Mouse (Mus musculus) limb, embryonic 10.5 days (tissue): ENCODE data around the gene Dstyk. TPM values are rescaled to one million over a fixed set of nuclear protein-coding genes. Genes with fewer than 3 reads are reported as not detected.

Experiments used
- DNase-seq: peaks from one replicate; pipeline ENCODE4 v3.0.0-alpha.2; 2017; ENCODE audit warnings: low spot score
- H3K27ac ChIP-seq: fragments of 300-500 bp; sonication (generic); 2 replicates; pipeline ENCODE4 v1.5.1; 2016; ENCODE audit warnings: mild to moderate bottlenecking
- H3K27me3 ChIP-seq: fragments of 300-500 bp; sonication (generic); 2 replicates; pipeline ENCODE4 v1.6.1; 2016; ENCODE audit warnings: low read depth, mild to moderate bottlenecking; ENCODE audit not compliant: poor library complexity, severe bottlenecking
- H3K36me3 ChIP-seq: fragments of 300-500 bp; sonication (generic); 2 replicates; pipeline ENCODE4 v1.6.1; 2016; ENCODE audit warnings: mild to moderate bottlenecking, moderate library complexity
- H3K4me1 ChIP-seq: fragments of 300-500 bp; sonication (generic); 2 replicates; pipeline ENCODE4 v1.6.1; 2016
- H3K4me3 ChIP-seq: fragments of 300-500 bp; sonication (generic); 2 replicates; pipeline ENCODE4 v1.5.1; 2016; ENCODE audit warnings: mild to moderate bottlenecking, moderate library complexity
- H3K9me3 ChIP-seq: fragments of 300-500 bp; sonication (generic); replicated peaks from 2 replicates; pipeline ENCODE4 v1.6.1; 2016; ENCODE audit warnings: mild to moderate bottlenecking
- WGBS: fragments of 180-500 bp; shearing (Covaris S2); methylation state at CpG from one replicate; pipeline ENCODE4 v1.1.7; 2016; 5-methylcytosine and 5-hydroxymethylcytosine counted together
- polyA plus RNA-seq: library from polyadenylated mRNA; unstranded; fragments of >200 nt; fragmentation: Nextera tagmentation; extraction: Ambion mirVana; gene quantifications from 2 replicates; pipeline ENCODE4 v1.2.1, GENCODE M21; 2016

Gene Dstyk
- polyA plus RNA-seq, 1 experiment from 2014 or later, result 15.9 TPM

DNA sequence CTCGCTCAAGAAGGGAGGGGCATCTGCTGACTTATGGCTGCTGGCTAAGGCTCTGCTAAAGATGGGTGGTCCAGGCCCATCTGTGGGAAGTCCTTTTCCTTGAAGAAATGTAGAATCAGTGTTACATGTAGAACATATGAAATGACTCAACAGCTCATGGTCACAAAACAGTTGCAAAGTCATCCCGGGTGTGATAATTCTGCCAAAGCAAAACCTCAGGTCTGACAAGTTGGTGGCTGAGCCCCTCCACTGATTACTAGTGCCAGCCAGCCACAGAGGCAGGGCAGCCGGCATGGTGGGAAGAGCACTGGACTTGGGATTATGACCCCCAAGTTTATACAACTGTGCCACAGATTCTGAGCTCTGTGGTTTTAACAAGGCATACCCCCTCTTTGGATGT, 39.5 kb upstream of the Dstyk start:
- 90% methylated on average over 3 of the region's 3 CpGs for WGBS

DNA sequence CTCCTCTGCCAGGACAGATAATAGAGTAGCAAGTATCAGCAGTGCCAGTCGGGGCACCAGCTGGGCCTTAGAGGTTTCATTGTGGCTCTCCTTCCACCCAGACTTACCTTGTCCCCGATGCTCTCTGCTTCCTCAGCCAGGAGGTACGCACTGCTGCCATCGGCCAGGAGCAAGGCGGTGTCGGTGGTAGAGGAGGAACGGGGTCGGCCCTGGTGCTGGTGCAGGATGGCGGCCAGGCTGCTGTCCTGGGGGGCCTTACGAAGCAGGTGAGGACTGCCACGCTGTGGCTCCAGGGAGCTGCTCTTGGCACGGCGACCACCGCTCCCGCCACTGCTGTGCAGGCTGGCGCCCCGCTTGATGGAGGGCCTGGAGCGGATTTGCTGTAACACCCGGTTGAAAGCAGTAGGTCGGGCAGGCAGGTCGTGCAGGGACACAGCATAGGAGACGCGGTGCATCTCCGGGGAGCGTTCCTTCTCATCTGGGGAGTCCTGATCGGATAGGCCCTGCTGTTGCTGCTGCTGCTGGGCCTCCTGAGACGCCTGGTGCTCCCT, 36.7 kb upstream of the Dstyk start:
- no peaks in the 10 kb centered on the region for H3K27me3 ChIP-seq
- 85% methylated on average over 27 of the region's 27 CpGs for WGBS
- no peaks in the 10 kb centered on the region for H3K9me3 ChIP-seq
- DNase-seq, result no peak
- H3K4me1 ChIP-seq, result peaks cover 38% of the 10 kb centered on the region
- no peak overlapping the region for H3K27ac ChIP-seq
- no peak overlapping the region for H3K4me3 ChIP-seq
- H3K36me3 ChIP-seq, result peaks cover 53% of the 10 kb centered on the region

More for the DNA sequence above, 39.5 kb upstream of the Dstyk start:
- DNase-seq, result no peak
- Histone ChIP-seq H3K4me3 (no peak overlapping the region), H3K4me1 (peaks cover 39% of the 10 kb centered on the region), H3K9me3 (no peaks in the 10 kb centered on the region), H3K27ac (no peak overlapping the region), H3K36me3 (peaks cover 78% of the 10 kb centered on the region), H3K27me3 (no peaks in the 10 kb centered on the region)

DNA sequence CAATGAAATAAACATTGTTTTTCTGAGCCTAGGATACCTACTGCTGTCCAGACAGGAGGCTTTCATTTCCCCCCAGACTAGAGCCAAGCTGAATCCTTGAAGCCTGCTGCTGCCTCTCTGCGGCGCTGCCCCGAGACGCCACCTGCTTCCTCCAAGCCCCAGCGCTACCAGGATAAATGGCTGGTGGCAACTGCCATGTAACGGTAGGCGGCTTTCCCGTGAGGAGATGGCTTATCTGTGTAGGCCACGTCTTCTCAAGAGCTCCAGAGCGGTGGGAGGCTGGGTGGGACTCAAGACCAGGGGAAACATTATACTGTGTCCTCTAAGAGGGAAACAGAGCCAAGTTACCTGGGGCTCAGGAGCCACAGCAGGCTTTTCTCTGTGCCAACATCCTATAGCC, 35.4 kb upstream of the Dstyk start:
- no peak overlapping the region for H3K4me3 ChIP-seq
- H3K36me3 ChIP-seq, result peaks cover 51% of the 10 kb centered on the region
- DNase-seq, result no peak
- H3K4me1 ChIP-seq, result peaks cover 40% of the 10 kb centered on the region
- no peak overlapping the region for H3K27ac ChIP-seq
- no peaks in the 10 kb centered on the region for H3K9me3 ChIP-seq
- 86% methylated on average over 10 of the region's 10 CpGs for WGBS
- no peaks in the 10 kb centered on the region for H3K27me3 ChIP-seq

DNA sequence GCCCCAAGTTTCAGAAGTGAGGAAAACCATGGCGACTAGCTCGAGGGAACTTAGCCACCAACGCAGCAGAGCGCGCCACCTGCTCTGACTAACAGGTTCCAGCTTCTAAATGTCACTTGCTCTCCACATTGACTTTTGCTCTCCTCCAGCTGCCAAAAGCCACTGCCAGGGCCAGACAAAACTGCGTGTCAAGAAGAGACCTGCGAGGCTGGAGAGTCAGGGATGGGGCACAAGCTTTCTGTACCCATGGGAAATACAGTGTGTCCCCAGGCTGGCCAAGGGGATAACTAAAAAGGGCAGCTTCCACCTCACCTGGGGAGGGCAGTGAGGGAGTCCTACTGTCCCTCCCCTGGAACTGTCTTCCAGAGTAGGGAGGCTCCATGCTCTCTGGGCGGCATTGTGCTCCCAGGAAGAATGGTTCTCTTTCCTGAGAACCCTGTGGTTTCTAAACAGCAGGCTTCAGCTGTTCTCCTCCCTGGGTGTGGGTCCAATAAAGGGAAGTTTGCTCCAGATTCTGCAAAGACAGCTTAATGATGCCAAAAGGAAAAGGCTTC, 33.3 kb upstream of the Dstyk start:
- Histone ChIP-seq H3K4me3 (no peak overlapping the region), H3K4me1 (peaks cover 45% of the 10 kb centered on the region), H3K27ac (no peak overlapping the region), H3K9me3 (no peaks in the 10 kb centered on the region), H3K27me3 (no peaks in the 10 kb centered on the region), H3K36me3 (peaks cover 33% of the 10 kb centered on the region)
- 94% methylated on average over 8 of the region's 8 CpGs for WGBS
- no peak for DNase-seq

DNA sequence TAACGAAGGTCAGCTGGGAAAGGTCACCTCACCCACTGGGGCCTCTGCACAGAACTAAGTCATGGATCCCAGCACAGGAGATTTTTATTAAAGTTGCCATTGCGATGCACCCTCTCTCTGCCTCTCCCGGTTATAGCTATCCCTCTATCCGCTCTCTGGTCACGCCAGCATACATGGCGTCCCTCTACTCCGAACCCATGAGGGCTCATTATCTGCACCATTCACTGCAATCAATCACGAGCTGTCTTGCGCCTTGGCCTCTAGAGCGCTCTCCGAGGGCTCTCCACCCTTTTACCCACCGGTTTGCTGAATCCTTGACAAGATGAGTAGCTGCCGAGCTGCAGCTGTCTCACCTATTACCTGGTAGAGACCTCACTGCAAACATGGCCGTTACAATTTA, 32.1 kb upstream of the Dstyk start:
- Histone ChIP-seq H3K4me3 (no peak overlapping the region), H3K36me3 (peaks cover 21% of the 10 kb centered on the region), H3K4me1 (peaks cover 57% of the 10 kb centered on the region), H3K27me3 (no peaks in the 10 kb centered on the region), H3K27ac (peak overlapping the region; percentile 50; the same call in 1 of the 2 replicates), H3K9me3 (no peaks in the 10 kb centered on the region)
- 43% methylated on average over 14 of the region's 14 CpGs for WGBS
- DNase-seq, result no peak

DNA sequence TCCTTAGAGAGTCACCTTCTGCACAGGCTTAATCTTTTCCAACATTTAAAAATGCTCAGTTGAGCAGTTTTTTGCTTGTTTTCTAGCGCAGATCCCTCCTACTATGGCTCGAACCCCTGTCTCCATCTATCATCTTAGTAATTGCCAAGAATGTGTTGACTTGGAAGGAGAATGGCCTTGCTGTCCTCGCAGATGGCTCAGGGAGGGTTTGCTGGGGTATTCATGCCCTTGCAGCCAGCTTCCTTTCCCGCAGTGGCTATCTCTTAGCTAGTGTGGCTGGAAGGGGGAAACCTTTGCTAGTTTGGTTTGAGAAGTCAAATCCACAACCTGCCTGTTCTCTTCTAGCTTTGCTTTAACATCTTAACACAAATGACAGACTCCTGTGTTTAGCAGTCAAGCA, 31.6 kb upstream of the Dstyk start:
- no peaks in the 10 kb centered on the region for H3K27me3 ChIP-seq
- WGBS, result 58% methylated on average over 4 of the region's 4 CpGs
- peaks cover 17% of the 10 kb centered on the region for H3K36me3 ChIP-seq
- H3K4me1 ChIP-seq, result peaks cover 61% of the 10 kb centered on the region
- H3K27ac ChIP-seq, result no peak overlapping the region
- H3K4me3 ChIP-seq, result no peak overlapping the region
- no peaks in the 10 kb centered on the region for H3K9me3 ChIP-seq
- DNase-seq, result no peak

DNA sequence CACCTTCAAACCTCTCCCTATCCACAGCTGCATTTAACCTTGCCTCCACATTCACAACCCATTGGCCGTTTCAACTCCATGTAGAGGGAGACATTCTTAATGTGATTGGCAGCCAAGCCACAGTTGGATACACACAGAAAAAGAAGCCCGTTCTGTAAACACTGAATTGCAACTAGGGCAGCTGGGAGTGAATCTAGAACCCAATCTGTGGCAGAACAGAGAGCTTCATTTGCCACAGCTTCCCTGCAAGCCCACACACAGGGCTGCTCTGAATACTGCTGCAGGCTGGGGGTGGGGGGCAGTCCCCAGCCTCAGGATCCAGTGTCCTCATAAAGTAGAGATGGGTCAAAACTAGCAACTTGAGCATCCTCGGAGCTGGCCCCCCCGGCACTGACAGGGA, 31.1 kb upstream of the Dstyk start:
- Histone ChIP-seq H3K27ac (no peak overlapping the region), H3K27me3 (no peaks in the 10 kb centered on the region), H3K9me3 (no peaks in the 10 kb centered on the region), H3K4me1 (peaks cover 66% of the 10 kb centered on the region), H3K4me3 (no peak overlapping the region), H3K36me3 (peaks cover 11% of the 10 kb centered on the region)
- no peak for DNase-seq
- 91% methylated on average over 4 of the region's 4 CpGs for WGBS

DNA sequence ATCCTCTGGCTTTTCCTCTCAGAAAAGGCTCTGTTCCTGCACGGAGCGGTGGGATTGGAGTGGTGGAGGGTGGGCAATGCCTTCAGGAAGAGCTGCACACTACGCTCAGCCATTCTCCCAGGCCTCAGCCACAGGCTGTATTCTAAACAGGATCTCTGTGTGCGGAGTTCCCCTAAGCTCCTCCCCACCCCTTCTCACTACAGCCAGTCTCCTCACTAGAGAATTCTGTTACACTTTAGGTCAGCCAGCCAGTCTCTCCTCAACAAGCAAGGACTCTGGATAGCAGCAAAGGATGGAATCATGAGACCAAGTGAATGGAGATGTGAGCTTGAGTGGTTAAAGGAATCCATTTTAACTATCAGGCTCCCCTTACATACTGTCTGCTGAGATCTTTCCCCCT, 29.4 kb upstream of the Dstyk start:
- H3K27me3 ChIP-seq, result no peaks in the 10 kb centered on the region
- H3K36me3 ChIP-seq, result peaks cover 4% of the 10 kb centered on the region
- H3K27ac ChIP-seq, result no peak overlapping the region; the same call in 1 of the 2 replicates
- DNase-seq, result no peak
- H3K4me3 ChIP-seq, result no peak overlapping the region
- H3K9me3 ChIP-seq, result no peaks in the 10 kb centered on the region
- peaks cover 75% of the 10 kb centered on the region for H3K4me1 ChIP-seq
- 46% methylated on average over 4 of the region's 4 CpGs for WGBS

DNA sequence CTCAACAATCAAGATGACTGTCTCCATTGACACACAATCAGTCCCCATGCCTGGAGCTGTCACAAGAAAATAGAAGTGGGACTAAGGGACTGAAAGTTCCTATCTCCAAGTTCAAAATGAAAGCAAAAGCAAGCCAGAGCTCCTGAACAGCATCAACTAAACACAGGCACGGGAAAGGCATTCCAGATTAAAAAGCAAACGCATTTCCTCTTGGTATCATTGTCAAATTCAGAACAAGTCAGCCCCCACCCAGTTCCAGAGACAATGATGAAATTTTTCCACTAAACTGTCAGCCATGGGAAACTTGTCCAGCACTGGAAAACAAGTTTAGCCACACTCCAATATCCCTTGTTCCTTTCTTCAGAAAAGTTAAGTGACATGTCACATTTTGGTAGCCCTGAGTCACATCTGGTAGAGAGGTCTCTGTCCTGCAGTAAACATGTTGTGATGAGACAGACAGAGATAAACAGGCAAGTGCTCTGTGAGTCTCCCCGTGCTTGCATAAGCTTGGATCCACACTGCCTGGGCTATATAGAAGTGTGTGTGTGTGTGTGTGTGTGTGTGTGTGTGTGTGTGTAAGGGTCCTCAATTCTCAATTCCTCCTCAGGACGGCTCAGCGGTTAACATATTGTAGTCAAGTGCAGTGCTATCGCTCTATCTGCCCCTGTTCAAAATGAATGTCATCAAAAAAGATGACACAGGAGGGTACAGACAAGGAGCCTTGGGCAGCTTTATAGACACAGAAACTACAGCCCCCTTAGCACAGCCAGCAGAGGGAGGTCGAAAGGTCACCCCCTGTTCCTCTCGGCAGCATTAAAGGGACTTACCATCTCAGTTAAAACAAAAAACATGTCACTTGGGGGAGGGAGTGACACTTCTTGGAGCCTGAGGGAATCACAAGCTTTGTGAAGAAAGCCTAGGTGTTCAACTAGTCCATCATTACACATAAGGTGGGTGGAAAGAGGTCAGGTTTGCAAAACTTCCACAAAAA, 28.2 kb upstream of the Dstyk start:
- no peaks in the 10 kb centered on the region for H3K27me3 ChIP-seq
- peaks cover 4% of the 10 kb centered on the region for H3K36me3 ChIP-seq
- no peak for DNase-seq
- 49% methylated on average over 8 of the region's 8 CpGs for WGBS
- H3K27ac ChIP-seq, result peak overlapping the region; percentile 53; the same call in 1 of the 2 replicates
- H3K4me3 ChIP-seq, result peak overlapping the region; percentile 79
- H3K4me1 ChIP-seq, result peaks cover 73% of the 10 kb centered on the region
- no peaks in the 10 kb centered on the region for H3K9me3 ChIP-seq

DNA sequence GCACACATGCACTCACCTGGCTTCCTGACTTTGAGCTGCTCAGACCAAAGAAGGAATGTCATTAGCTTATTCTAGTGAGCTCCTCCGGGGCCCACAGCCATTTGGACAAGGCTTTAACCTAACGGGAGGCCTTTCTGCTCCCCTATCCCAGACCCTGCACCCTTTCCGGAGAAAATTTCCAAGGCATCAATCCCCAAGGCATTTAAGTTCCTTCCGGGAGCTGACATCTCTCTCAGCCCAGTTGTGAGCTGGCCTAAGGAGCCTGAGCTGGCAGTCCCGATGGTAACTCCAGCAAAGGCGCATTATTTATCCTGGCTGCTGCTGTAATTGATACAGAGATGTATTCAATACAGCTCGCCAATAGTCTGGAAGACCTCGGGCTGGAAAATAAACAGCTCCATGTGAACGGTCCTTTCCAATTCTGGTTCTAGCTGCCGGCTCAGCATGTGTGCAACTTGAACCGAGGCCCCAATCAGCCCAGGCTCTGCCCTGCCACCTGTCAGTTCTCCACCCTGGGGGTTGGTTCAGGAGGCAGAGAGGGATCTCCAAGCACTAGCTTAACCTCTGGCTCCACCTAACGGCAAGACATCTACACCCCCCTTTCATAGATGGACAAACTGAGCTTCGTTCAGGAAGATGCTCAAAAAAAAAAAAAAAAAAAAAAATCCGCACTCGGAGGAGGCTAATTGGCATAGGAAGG, 27.3 kb upstream of the Dstyk start:
- H3K4me3 ChIP-seq, result peak overlapping the region; percentile 79
- DNase-seq, result peak; percentile 58
- H3K27ac ChIP-seq, result peak overlapping the region; percentile 94
- no peaks in the 10 kb centered on the region for H3K27me3 ChIP-seq
- H3K4me1 ChIP-seq, result peaks cover 64% of the 10 kb centered on the region
- no peaks in the 10 kb centered on the region for H3K9me3 ChIP-seq
- peaks cover 4% of the 10 kb centered on the region for H3K36me3 ChIP-seq
- 23% methylated on average over 15 of the region's 15 CpGs for WGBS

DNA sequence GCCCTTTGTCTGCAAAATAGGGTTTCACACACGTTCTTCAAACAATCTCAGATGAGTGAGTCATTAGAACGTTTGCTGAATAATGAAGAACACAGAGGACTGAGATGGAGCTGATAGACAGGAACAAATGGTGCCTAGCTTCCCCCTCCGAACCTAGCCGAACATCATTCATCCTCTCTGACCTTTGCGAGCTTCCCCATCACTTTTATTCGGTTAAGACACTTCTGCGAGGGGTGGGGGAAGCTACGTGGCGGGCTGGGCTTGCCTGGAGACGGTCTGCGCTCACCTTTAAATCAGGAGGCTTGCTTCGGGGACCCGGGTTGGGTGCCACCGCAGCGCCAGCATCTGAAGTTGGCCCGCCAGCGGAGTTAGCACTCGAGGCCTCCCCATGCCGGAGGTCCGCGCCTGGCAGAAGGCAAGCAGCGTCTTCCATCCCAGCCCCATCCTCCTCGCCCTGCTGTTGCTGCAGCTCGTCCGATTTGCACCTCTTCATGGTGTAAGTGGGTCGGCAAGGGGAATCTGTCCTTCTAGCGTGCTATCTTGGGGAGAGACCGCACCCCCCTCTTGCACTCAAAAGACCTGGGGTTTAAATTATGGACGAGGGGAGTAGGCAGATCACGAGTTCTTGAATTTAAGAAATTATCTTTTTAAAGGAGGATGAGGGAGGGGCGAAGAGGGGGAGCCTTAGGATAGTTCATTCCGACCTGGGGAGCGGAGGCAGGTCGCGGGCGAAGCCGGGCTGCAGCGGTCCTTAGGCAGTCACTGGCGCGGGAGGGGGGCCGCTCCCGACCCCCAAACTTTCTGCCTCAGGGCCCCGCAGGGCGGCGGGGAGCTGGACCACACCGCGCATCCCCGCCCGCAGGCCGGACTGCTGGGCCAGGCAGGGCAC, 26.4 kb upstream of the Dstyk start, which contains the start of gene Tmcc2:
Gene Tmcc2, minus strand, starts transcription at position 591 of the 889 bp plus-strand sequence.
- Histone ChIP-seq H3K4me3 (peak within 1 kb of the TSS; percentile 79), H3K27me3 (no peaks in the 10 kb centered on the region), H3K9me3 (no peaks in the 10 kb centered on the region), H3K27ac (peak within 1 kb of the TSS; percentile 94), H3K36me3 (peaks cover 4% of the 10 kb centered on the region), H3K4me1 (peaks cover 55% of the 10 kb centered on the region)
- DNase-seq, result peak; percentile 72
- under 1% methylated on average over 49 of the region's 50 CpGs for WGBS

DNA sequence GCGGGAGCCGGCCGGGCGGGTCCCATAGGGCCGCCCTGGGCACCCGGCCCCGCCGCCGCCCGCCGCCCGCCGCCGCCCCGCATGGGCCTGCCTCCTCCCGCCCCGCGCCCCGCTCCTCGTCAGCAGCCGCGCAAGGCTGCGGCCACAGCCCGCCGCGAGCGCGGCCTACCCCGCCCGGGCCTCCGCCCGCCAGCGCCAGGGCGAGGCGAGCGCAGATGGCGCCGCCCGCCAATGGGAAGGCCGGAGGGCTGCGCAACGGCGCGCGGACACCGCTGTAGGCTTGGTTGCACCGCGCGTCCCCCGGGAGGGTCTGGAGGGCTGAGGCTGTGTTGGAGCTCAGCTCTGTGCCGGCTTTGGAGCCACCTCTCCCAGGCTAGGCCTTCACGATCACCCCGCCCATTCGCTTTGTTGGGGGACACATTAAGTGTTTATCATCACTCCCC, 25.8 kb upstream of the Dstyk start:
- peaks cover 49% of the 10 kb centered on the region for H3K4me1 ChIP-seq
- peaks cover 2% of the 10 kb centered on the region; the same call in 1 of the 2 replicates for H3K36me3 ChIP-seq
- WGBS, result under 1% methylated on average over 54 of the region's 54 CpGs
- no peaks in the 10 kb centered on the region for H3K9me3 ChIP-seq
- peak overlapping the region; percentile 94 for H3K27ac ChIP-seq
- H3K27me3 ChIP-seq, result no peaks in the 10 kb centered on the region
- peak overlapping the region; percentile 79 for H3K4me3 ChIP-seq
- DNase-seq, result peak; percentile 83
